Mouse (Mus musculus) lung, adult 2 months (tissue): ENCODE results near the gene Crocc2. TPM values are rescaled to one million over a fixed set of nuclear protein-coding genes. Genes with fewer than 3 reads are reported as not detected.

Source experiments
- DNase-seq: peaks from one replicate; pipeline ENCODE4 v3.0.0; 2022
- H3K4me1 ChIP-seq: fragments of 200-500 bp; 2 replicates; pipeline ENCODE4 v1.6.1; 2011; ENCODE audit warnings: low read length; ENCODE audit not compliant: control insufficient read depth, insufficient read depth
- H3K4me3 ChIP-seq: fragments of 200-500 bp; replicated peaks from 2 replicates; pipeline ENCODE3; 2011; ENCODE audit warnings: low read depth, mild to moderate bottlenecking, control low read depth, low read length; ENCODE audit errors: extremely low read depth
- CTCF ChIP-seq: fragments of 200-500 bp; IDR thresholded peaks from 2 replicates; pipeline ENCODE4 v1.5.1; 2011; ENCODE audit warnings: mild to moderate bottlenecking, low read length, control low read depth; ENCODE audit not compliant: insufficient read depth
- POLR2A ChIP-seq: fragments of 200-500 bp; IDR thresholded peaks from 2 replicates; pipeline ENCODE4 v1.6.1; 2011; ENCODE audit warnings: low read depth, mild to moderate bottlenecking, control low read depth, low read length, borderline replicate concordance; ENCODE audit errors: extremely low read depth
- WGBS: fragments of 180-500 bp; shearing (Covaris S2); methylation state at CpG from one replicate; pipeline ENCODE4 v1.1.7; 2018; 5-methylcytosine and 5-hydroxymethylcytosine counted together
- polyA plus RNA-seq: library from polyadenylated mRNA; depleted of rRNA; stranded (reverse); fragments of >200 nt; gene quantifications from 2 replicates; pipeline ENCODE4 v1.2.3, GENCODE M21; 2012

Gene Crocc2
- polyA plus RNA-seq, 1 experiment: 2.2 TPM

GRCm38 (mm10) chr1:93211019-93211418 lies 42.5 kb downstream of the Crocc2 start:
- Histone ChIP-seq H3K4me3 (no peak overlapping the region), H3K4me1 (peaks cover 11% of the 10 kb centered on the region)
- no peak for TF ChIP-seq POLR2A
- no peak for TF ChIP-seq CTCF
- WGBS: 65% methylated on average over 11 of the region's 11 CpGs
- no peak for DNase-seq

DNA sequence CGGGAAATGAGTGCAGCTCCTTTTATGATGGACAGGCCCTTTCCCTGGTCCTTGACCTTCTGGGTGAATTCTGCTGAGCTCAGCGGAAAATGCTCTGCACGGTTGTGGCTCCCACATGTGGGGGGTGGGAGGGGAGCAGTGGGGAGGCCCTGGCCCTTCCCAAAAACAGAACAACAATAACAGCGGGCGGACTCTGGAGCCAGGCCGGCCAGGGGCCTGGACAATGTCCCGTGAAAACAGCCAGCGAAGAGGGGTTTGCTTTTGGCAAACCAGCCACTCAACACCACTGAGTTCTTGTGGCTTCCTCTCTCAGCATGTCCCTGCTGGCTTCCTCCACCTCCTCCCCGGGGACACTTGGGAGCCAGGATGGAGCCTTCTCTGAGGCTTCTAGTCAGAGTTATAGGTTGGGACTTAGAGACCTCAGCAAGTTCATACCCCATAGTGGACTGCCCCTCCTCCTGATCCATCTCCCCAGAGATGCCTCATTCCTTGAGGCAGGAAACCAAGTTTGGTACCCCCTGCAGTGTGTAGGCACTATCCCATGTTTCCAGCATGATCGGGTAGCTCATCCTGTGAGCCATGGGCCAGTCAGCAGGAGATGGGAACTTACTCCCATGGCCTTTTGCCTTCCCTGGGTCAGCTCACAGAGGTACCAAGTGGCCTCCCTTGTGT lies 43.2 kb downstream of the Crocc2 start:
- TF ChIP-seq CTCF: no peak
- no peak for DNase-seq
- no peak overlapping the region for H3K4me3 ChIP-seq
- 30% methylated on average over 10 of the region's 10 CpGs for WGBS
- peaks cover 12% of the 10 kb centered on the region for H3K4me1 ChIP-seq

DNA sequence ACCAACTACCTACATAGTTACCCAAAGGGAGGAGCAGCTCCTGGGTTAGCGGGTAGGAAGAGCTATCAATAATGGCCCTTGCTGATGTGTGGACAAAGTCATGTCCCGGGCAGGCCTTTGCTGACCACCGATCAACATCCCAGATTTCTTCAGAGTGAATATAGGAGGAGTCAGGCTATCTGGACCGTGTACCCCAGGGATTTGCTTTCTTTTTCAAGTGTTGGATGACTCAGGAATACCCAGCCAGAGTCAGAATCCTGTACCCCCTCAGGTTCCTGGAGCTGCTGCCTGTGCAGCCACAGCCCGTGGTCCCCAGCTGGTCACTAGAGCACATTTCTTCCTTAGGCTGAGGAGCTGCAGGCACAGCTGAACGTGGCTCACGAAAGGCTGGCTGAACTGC lies 43.9 kb downstream of the Crocc2 start:
- WGBS: 82% methylated on average over 7 of the region's 7 CpGs
- H3K4me3 ChIP-seq: no peak overlapping the region
- DNase-seq: no peak
- H3K4me1 ChIP-seq: peaks cover 14% of the 10 kb centered on the region
- TF ChIP-seq POLR2A (no peak), CTCF (no peak)

- Histone ChIP-seq H3K4me3 (no peak overlapping the region), H3K4me1 (peaks cover 14% of the 10 kb centered on the region)
- DNase-seq: no peak
- WGBS: 68% methylated on average over 5 of the region's 5 CpGs
- no peak for TF ChIP-seq CTCF
- TF ChIP-seq POLR2A: no peak
These were observed 46.1 kb downstream of the Crocc2 start for GRCm38 (mm10) chr1:93214612-93215011.

- 67% methylated on average over 9 of the region's 9 CpGs for WGBS
- no peak overlapping the region for H3K4me3 ChIP-seq
- DNase-seq: no peak
- H3K4me1 ChIP-seq: 0 out of 2 replicates have a peak, but pooled peaks cover 2% of the 10 kb centered on the region
- TF ChIP-seq POLR2A (no peak), CTCF (no peak)
These were observed 48.4 kb downstream of the Crocc2 start for GRCm38 (mm10) chr1:93216839-93217497.

DNA sequence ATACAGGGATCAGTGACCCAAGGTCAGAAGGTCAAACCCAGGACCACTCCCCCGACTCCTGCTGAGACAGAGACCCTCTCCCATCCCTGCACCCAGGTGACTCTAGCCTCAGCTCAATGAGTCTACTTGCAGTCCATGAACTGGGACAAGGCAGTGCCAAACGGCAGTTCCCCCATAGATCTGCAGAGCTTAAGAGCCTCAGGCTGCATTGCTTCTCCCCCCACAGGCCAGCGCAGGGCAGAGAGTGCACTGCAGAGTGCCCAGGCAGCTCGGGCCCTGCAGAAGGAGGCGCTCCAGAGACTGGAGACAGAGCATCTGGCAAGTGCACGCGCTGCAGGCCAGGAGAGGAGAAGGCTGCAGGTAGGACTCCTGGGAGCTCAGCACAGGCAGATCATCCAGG lies 49.0 kb downstream of the Crocc2 start:
- Histone ChIP-seq H3K4me1 (0 out of 2 replicates have a peak, but pooled peaks cover 2% of the 10 kb centered on the region), H3K4me3 (no peak overlapping the region)
- 75% methylated on average over 7 of the region's 7 CpGs for whole genome bisulfite sequencing
- no peak for DNase-seq
- TF ChIP-seq CTCF (no peak), POLR2A (no peak)

DNA sequence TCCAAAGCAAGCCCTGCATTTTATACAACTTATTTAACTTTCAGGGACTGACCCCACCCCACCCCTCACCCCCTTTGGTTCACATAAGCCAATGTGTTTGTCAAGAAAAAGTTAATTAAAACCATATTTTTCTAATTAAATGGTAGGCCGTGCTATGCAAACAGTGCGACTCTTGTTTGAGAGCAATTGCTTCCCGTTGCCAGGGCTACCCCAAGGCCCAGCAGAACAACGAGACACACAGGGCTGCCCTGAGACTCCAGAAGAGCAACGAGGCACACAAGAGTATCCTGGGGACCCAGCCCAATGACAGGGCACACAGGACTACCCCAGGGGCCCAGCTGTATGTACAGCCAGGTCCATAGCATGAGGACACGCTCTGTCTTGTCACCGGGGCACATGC lies 52.3 kb downstream of the Crocc2 start:
- no peak for TF ChIP-seq CTCF
- no peak for TF ChIP-seq POLR2A
- WGBS: 68% methylated on average over 7 of the region's 7 CpGs
- no peak for DNase-seq
- no peak overlapping the region for H3K4me3 ChIP-seq
- H3K4me1 ChIP-seq: 0 out of 2 replicates have a peak, but pooled peaks cover 2% of the 10 kb centered on the region

DNA sequence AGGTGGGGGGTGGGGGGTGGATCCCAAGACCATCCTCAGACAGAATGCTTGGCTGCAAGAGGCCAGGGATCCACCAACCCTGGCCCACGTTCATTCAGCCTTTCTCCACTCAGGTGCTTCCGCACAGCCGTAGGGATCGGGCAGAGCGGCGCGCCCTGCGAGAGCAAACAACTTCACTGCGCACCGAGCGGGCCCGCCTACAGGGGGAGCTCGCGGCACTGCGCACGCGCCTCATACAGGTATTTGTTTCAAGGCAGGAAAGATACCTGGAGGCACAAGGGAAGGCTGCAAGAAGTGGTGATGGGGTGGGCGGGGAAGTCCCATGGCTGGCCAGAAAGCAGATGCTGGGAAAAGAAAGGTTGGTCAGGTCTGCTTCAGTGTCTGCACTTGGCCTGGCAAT lies 55.4 kb downstream of the Crocc2 start:
- Histone ChIP-seq H3K4me1 (no peaks in the 10 kb centered on the region), H3K4me3 (no peak overlapping the region)
- WGBS: 21% methylated on average over 18 of the region's 18 CpGs
- DNase-seq: peak; percentile 77
- peak; percentile 41 for TF ChIP-seq CTCF
- TF ChIP-seq POLR2A: no peak

GRCm38 (mm10) chr1:93225226-93225625 lies 56.7 kb downstream of the Crocc2 start:
- Histone ChIP-seq H3K4me3 (no peak overlapping the region), H3K4me1 (0 out of 2 replicates have a peak, but pooled peaks cover 3% of the 10 kb centered on the region)
- no peak for DNase-seq
- TF ChIP-seq CTCF (no peak), POLR2A (no peak)
- WGBS: 50% methylated on average over 4 of the region's 4 CpGs

DNA sequence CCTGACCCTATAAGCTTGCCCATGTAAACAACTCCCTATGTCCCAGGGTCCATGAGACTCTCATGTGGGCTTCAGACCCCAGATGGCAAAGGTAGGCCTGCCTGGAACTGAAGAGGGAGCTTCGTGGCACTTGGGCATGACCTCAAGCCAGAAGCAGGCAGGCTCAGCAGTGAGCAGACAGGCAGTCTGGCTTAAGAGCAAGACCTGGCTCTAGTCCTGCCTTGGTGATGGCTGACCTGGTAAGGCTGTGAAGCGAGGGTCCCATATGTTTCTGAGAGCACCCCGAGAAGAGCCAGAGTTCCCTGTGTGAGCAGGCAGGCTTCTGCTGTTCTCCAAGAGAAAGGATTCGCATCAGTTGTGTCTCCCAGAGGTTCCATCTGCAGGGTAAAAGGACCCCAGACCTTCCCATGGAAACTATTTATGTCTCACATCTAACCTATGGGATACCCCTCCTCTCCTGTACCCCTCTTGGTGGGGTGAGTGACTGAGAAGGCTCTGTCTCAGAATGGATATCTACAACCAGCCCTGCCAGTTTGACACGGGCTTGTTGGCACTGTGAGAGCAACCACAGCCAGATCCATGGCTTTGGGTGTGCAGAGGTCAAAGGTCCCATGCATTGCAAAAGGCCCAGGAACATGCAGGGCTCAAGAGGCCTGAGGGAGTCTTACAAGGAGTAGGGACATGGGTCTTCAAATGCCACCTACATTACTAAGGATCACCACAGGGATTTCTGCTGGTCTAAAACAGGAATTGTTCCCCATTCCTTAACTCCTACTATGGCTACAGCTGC lies 57.4 kb downstream of the Crocc2 start:
- DNase-seq: no peak
- 0 out of 2 replicates have a peak, but pooled peaks cover 3% of the 10 kb centered on the region for H3K4me1 ChIP-seq
- no peak overlapping the region for H3K4me3 ChIP-seq
- no peak for TF ChIP-seq CTCF
- TF ChIP-seq POLR2A: no peak
- WGBS: 70% methylated on average over 5 of the region's 5 CpGs
